Mouse (Mus musculus): ENCODE results near the gene Smim6. TPM values are rescaled to one million over a fixed set of nuclear protein-coding genes. Genes with fewer than 3 reads are reported as not detected.

The Smim6 gene
- not detected in 2 replicates for total RNA-seq (2014; rRNA removed)
- 0.27 TPM in 1 of 2 replicates, not detected in the other for polyA plus RNA-seq (2015; fragmentation: Nextera tagmentation; extraction: Ambion mirVana)

GRCm38 (mm10) chr11:115911632-115912376 is at the start of gene Smim6:
Gene Smim6, plus strand, starts transcription at chr11:115912017.
- no peak for TF ChIP-seq CTCF (IDR thresholded peaks at IDR 0.05; ENCODE audit: low read depth)

GRCm38 (mm10) chr11:115863895-115864294 is 47.9 kb upstream of the Smim6 start:
- H3K27me3 ChIP-seq (ENCODE audit: insufficient read depth, low read length), result peaks cover 20% of the 10 kb centered on the region
- no peaks in the 10 kb centered on the region for H3K36me3 ChIP-seq (ENCODE audit: insufficient read depth)
- H3K9me3 ChIP-seq (ENCODE audit: low read length), result no peaks in the 10 kb centered on the region
- no peak overlapping the region for H3K4me2 ChIP-seq (ENCODE audit: low read depth)
- no peak overlapping the region for H3K9ac ChIP-seq
- H3K4me3 ChIP-seq (ENCODE audit: low read depth, low read length), result no peak overlapping the region
- no peak for TF ChIP-seq CTCF (IDR thresholded peaks at IDR 0.05; ENCODE audit: low read depth)
- DNase-seq, result no peak
- H3K27ac ChIP-seq (ENCODE audit: low read depth, low read length), result no peak overlapping the region
- peaks cover 6% of the 10 kb centered on the region; the same call in 1 of the 2 replicates for H3K4me1 ChIP-seq (ENCODE audit: insufficient read depth)
- no peak for ATAC-seq
- WGBS, result 89% methylated on average over 8 of the region's 8 CpGs

More at GRCm38 (mm10) chr11:115911632-115912376, at the start of gene Smim6:
- DNase-seq (no peak), ATAC-seq (no peak)
- Histone ChIP-seq H3K4me1 (ENCODE audit: insufficient read depth) (no peaks in the 10 kb centered on the region), H3K4me2 (ENCODE audit: low read depth) (no peak within 1 kb of the TSS), H3K9ac (no peak within 1 kb of the TSS), H3K27ac (ENCODE audit: low read depth, low read length) (no peak within 1 kb of the TSS), H3K4me3 (ENCODE audit: low read depth, low read length) (no peak within 1 kb of the TSS), H3K9me3 (ENCODE audit: low read length) (no peaks in the 10 kb centered on the region), H3K27me3 (ENCODE audit: insufficient read depth, low read length) (no peaks in the 10 kb centered on the region), H3K36me3 (ENCODE audit: insufficient read depth) (peaks cover 36% of the 10 kb centered on the region)
- 89% methylated on average over 11 of the region's 11 CpGs for WGBS

GRCm38 (mm10) chr11:115869393-115869792 is 42.4 kb upstream of the Smim6 start:
- Histone ChIP-seq H3K4me3 (ENCODE audit: low read depth, low read length) (no peak overlapping the region), H3K36me3 (ENCODE audit: insufficient read depth) (no peaks in the 10 kb centered on the region), H3K4me1 (ENCODE audit: insufficient read depth) (no peaks in the 10 kb centered on the region), H3K9ac (no peak overlapping the region), H3K27me3 (ENCODE audit: insufficient read depth, low read length) (no peaks in the 10 kb centered on the region; the same call in 1 of the 2 replicates), H3K27ac (ENCODE audit: low read depth, low read length) (no peak overlapping the region), H3K4me2 (ENCODE audit: low read depth) (no peak overlapping the region), H3K9me3 (ENCODE audit: low read length) (no peaks in the 10 kb centered on the region)
- no peak for ATAC-seq
- no peak for DNase-seq
- no peak for TF ChIP-seq CTCF (IDR thresholded peaks at IDR 0.05; ENCODE audit: low read depth)
- 86% methylated on average over 8 of the region's 8 CpGs for WGBS

GRCm38 (mm10) chr11:115872437-115872836 is 39.4 kb upstream of the Smim6 start:
- 61% methylated on average over 4 of the region's 4 CpGs for WGBS
- no peak for TF ChIP-seq CTCF (IDR thresholded peaks at IDR 0.05; ENCODE audit: low read depth)
- ATAC-seq (no peak), DNase-seq (no peak)
- no peaks in the 10 kb centered on the region; the same call in 1 of the 2 replicates for H3K27me3 ChIP-seq (ENCODE audit: insufficient read depth, low read length)
- no peaks in the 10 kb centered on the region for H3K4me1 ChIP-seq (ENCODE audit: insufficient read depth)
- no peaks in the 10 kb centered on the region for H3K36me3 ChIP-seq (ENCODE audit: insufficient read depth)
- no peak overlapping the region for H3K27ac ChIP-seq (ENCODE audit: low read depth, low read length)
- no peaks in the 10 kb centered on the region for H3K9me3 ChIP-seq (ENCODE audit: low read length)
- no peak overlapping the region for H3K4me3 ChIP-seq (ENCODE audit: low read depth, low read length)
- no peak overlapping the region for H3K4me2 ChIP-seq (ENCODE audit: low read depth)
- H3K9ac ChIP-seq, result no peak overlapping the region

DNA sequence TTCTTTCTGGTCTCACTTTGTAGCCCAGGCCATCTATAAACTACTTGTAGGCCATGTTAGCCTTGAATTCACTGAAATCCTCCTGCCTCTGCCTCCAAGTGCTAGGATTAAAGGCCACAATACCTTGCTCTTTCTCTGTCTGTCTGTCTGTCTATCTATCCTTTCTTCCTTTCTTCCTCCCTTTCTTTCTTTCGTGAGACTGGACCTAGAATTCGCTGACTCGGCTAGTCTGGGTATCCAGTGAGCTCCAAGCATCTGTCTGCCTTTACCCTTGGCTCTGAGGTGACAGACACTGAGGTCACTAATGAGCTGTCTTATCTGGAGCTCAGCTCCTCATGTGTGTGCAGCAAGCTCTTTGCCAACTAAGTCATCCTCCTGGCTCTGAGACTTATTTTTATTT is 35.9 kb upstream of the Smim6 start:
- no peaks in the 10 kb centered on the region; the same call in 1 of the 2 replicates for H3K27me3 ChIP-seq (ENCODE audit: insufficient read depth, low read length)
- no peak overlapping the region for H3K4me3 ChIP-seq (ENCODE audit: low read depth, low read length)
- no peak overlapping the region for H3K4me2 ChIP-seq (ENCODE audit: low read depth)
- H3K36me3 ChIP-seq (ENCODE audit: insufficient read depth), result no peaks in the 10 kb centered on the region
- H3K4me1 ChIP-seq (ENCODE audit: insufficient read depth), result no peaks in the 10 kb centered on the region
- 90% methylated on average over 3 of the region's 3 CpGs for WGBS
- no peak for ATAC-seq
- no peak overlapping the region for H3K27ac ChIP-seq (ENCODE audit: low read depth, low read length)
- no peak for DNase-seq
- no peak overlapping the region for H3K9ac ChIP-seq
- H3K9me3 ChIP-seq (ENCODE audit: low read length), result no peaks in the 10 kb centered on the region
- TF ChIP-seq CTCF (IDR thresholded peaks at IDR 0.05; ENCODE audit: low read depth), result no peak

- 77% methylated on average over 5 of the region's 5 CpGs for WGBS
- no peak for ATAC-seq
- no peaks in the 10 kb centered on the region for H3K36me3 ChIP-seq (ENCODE audit: insufficient read depth)
- no peaks in the 10 kb centered on the region; the same call in 1 of the 2 replicates for H3K27me3 ChIP-seq (ENCODE audit: insufficient read depth, low read length)
- no peak overlapping the region for H3K4me2 ChIP-seq (ENCODE audit: low read depth)
- H3K9ac ChIP-seq, result no peak overlapping the region
- no peak overlapping the region for H3K4me3 ChIP-seq (ENCODE audit: low read depth, low read length)
- H3K9me3 ChIP-seq (ENCODE audit: low read length), result no peaks in the 10 kb centered on the region
- 0 out of 2 replicates have a peak, but pooled peaks have one; percentile 13 for TF ChIP-seq CTCF (IDR thresholded peaks at IDR 0.05; ENCODE audit: low read depth)
- no peaks in the 10 kb centered on the region for H3K4me1 ChIP-seq (ENCODE audit: insufficient read depth)
- no peak for DNase-seq
- H3K27ac ChIP-seq (ENCODE audit: low read depth, low read length), result no peak overlapping the region
Observed at GRCm38 (mm10) chr11:115876438-115876837, 35.4 kb upstream of the Smim6 start.

DNA sequence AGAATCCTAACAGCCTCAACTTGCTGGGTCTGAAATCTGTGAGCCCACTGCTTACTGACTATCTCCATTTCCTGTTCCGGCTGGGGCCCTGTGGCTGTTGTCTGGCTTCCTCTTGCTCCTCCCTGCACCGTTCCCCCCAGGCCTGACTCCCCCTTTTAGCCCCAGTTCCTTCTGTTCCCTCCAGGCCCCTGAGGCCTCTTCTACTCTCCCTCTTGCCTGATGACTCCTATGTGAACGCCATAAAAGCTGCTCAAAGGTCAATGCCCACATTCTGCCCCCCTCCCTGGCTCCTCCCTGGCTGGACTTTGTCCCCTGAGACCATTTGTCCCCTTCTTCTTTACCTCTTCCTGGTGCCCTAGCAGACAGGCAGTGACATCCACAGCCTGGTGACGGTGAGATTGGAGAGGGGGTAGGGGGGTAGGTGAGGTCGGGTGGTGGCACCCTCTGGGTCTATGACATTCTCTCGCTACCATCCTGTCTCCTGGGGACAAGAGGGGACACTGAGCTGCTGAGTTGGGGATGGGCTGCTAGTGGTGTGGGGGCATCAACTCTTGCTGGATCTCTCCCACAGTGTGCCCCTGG is 34.6 kb upstream of the Smim6 start:
- no peak overlapping the region for H3K4me2 ChIP-seq (ENCODE audit: low read depth)
- no peak for TF ChIP-seq CTCF (IDR thresholded peaks at IDR 0.05; ENCODE audit: low read depth)
- DNase-seq, result no peak
- no peaks in the 10 kb centered on the region for H3K9me3 ChIP-seq (ENCODE audit: low read length)
- no peak overlapping the region for H3K4me3 ChIP-seq (ENCODE audit: low read depth, low read length)
- WGBS, result 71% methylated on average over 6 of the region's 6 CpGs
- H3K9ac ChIP-seq, result no peak overlapping the region
- no peak for ATAC-seq
- no peaks in the 10 kb centered on the region for H3K4me1 ChIP-seq (ENCODE audit: insufficient read depth)
- no peak overlapping the region for H3K27ac ChIP-seq (ENCODE audit: low read depth, low read length)
- no peaks in the 10 kb centered on the region for H3K36me3 ChIP-seq (ENCODE audit: insufficient read depth)
- no peaks in the 10 kb centered on the region; the same call in 1 of the 2 replicates for H3K27me3 ChIP-seq (ENCODE audit: insufficient read depth, low read length)
